Mouse (Mus musculus): ENCODE measurements around the gene Irak1. TPM values are rescaled to one million over a fixed set of nuclear protein-coding genes. Genes with fewer than 3 reads are reported as not detected.

Irak1 gene
- polyA plus RNA-seq (2012; rRNA removed): 53.1 and 61.3 TPM in 2 replicates

DNA sequence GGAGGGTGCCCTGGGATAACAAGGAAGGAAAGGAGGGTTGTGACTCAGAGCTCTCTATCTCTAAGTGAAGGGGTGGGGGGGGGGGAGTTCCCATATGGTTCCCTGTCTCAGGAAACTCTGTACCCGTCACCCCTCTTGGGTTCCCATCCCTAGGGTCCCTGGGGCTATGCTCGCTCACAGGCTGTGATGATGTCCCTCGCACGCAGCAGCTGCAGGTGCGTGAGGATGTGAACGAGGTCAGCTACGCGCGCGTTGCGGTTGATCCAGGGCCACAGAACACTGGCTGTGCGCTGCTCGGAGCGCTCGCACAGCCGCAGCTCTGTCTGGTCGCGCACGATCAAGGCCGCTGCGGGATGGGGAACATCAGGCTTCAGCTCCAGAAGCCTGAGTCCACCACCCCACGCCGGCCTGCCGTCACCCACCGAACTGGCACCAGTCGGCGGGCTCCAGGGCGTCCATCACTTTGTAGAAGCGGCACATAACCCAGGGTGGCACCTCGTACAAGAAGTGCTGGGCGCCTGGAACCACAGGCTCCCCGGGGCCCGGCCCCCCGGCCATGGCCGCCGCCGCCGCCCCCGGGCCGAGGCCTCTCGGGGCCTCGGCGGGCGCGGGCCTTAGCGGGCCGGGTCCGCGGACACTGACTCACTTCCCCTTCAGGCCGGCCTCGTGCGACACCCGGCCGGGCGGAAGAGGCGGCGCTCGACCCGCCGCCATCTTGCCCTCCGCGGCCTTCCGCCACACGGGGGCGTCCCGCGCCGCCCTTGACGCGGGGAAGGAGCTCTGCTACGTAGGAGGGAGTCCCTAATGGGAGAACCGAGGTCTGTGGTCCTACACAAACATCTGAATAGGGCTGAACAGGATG lies at the start of gene Irak1:
TSS of gene Irak1 (minus strand) at position 731 of the 862 bp plus-strand sequence.

DNA sequence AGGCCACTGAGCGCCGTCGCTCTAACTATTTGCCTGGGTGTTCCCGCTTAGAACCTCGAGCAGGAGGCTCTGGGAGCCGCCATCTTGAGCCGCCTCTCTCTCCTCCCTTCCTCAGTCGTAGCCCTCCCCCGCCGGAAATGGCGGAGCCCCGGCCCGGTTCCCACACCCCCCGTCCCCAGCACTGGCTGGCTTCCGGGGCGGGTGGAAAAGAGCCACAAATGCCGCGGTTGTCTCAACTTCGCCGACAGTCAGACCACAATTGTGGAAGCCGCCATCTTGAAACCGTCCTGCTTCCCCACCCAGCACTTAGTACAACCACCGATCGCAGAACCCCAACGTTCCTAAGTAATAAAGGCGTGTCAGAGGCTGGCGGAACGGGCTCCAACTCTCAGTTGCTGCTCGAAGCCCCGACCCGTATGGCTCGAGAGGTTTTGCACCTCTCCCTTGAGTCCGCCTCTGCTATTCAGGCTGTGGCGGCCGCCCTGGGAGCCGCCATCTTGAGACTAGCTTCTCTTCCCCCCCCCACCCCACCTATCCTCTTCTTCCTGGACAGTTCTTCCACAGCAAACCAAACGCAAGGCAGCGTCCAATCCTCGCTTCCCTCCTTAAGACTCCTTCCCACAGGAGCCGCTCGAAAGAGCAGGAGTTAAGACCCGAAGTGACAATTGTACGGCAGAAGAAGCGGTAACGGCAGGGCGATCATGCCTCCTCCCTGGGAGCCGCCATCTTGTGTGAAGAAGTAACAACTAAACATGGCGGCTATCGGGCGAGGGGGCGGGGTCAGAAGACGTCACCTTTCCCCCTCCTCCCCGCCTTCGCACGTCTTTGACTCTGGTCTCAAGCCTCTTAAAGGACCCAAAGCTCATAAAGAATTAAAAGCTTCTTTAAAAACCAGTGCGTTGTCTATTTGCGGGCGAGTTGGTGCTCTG lies 57.2 kb downstream of the Irak1 start, which contains the start of gene Hcfc1:
TSS of gene Hcfc1 (minus strand) at position 110 of the 929 bp plus-strand sequence.

Other genes starting within 250 kb of the Irak1 start
- 1.1 and 5.5 TPM in 2 replicates for gene Srpk3, start 249.5 kb downstream of the Irak1 start, polyA plus RNA-seq (2012; rRNA removed)
- gene Idh3g, start 237.0 kb downstream of the Irak1 start, polyA plus RNA-seq (2012; rRNA removed): 167 and 344 TPM in 2 replicates
- gene Ssr4, start 236.9 kb downstream of the Irak1 start, polyA plus RNA-seq (2012; rRNA removed): 83.3 and 142 TPM in 2 replicates
- gene Pdzd4, start 198.9 kb downstream of the Irak1 start, polyA plus RNA-seq (2012; rRNA removed): 23.2 and 40.3 TPM in 2 replicates
- 0.05 TPM in 1 of 2 replicates, not detected in the other for gene Avpr2, start 131.8 kb downstream of the Irak1 start, polyA plus RNA-seq (2012; rRNA removed)
- gene L1cam, start 127.8 kb downstream of the Irak1 start, polyA plus RNA-seq (2012; rRNA removed): 29.2 and 43.4 TPM in 2 replicates
- gene Arhgap4, start 102.0 kb downstream of the Irak1 start, polyA plus RNA-seq (2012; rRNA removed): 4.8 and 5.8 TPM in 2 replicates
- 126 and 150 TPM in 2 replicates for gene Naa10, start 102.0 kb downstream of the Irak1 start, polyA plus RNA-seq (2012; rRNA removed)
- 18.6 and 27.2 TPM in 2 replicates for gene Renbp, start 93.1 kb downstream of the Irak1 start, polyA plus RNA-seq (2012; rRNA removed)
- 49.0 and 83.0 TPM in 2 replicates for gene Hcfc1, start 57.6 kb downstream of the Irak1 start, polyA plus RNA-seq (2012; rRNA removed)
- not detected in 2 replicates for gene Opn1mw, start 103.5 kb upstream of the Irak1 start, polyA plus RNA-seq (2012; rRNA removed)
- 19.8 and 22.4 TPM in 2 replicates for gene Mecp2, start 111.4 kb upstream of the Irak1 start, polyA plus RNA-seq (2012; rRNA removed)
- gene Tex28, start 143.9 kb upstream of the Irak1 start, polyA plus RNA-seq (2012; rRNA removed): not detected in 2 replicates
- 0.02 TPM in 1 of 2 replicates, not detected in the other for gene Tktl1, start 153.3 kb upstream of the Irak1 start, polyA plus RNA-seq (2012; rRNA removed)
- gene Flna, start 225.9 kb upstream of the Irak1 start, polyA plus RNA-seq (2012; rRNA removed): 477 and 550 TPM in 2 replicates
- 64.2 and 105 TPM in 2 replicates for gene Emd, start 230.8 kb upstream of the Irak1 start, polyA plus RNA-seq (2012; rRNA removed)
- gene Rpl10, start 246.9 kb upstream of the Irak1 start, polyA plus RNA-seq (2012; rRNA removed): 1,358 and 2,258 TPM in 2 replicates

Data from central nervous system, embryonic 11.5 days (tissue).